Mouse (Mus musculus): ENCODE data around the gene Ddx1.

- no peak for TF ChIP-seq CTCF (IDR thresholded peaks at IDR 0.05; ENCODE audit: control insufficient read depth, insufficient read depth, insufficient read length)
- TF ChIP-seq MYOG (IDR thresholded peaks at IDR 0.05; ENCODE audit: control insufficient read depth, extremely low read depth, insufficient read length): no peak
- no peak for TF ChIP-seq USF1 (IDR thresholded peaks at IDR 0.05; ENCODE audit: low read depth)
- TF ChIP-seq CEBPB (IDR thresholded peaks at IDR 0.05; ENCODE audit: low read depth): no peak
- TF ChIP-seq FOSL1 (IDR thresholded peaks at IDR 0.05; ENCODE audit: insufficient read depth, low read length, poor library complexity, severe bottlenecking): no peak
- no peak for TF ChIP-seq MAX (IDR thresholded peaks at IDR 0.05)
- no peak for TF ChIP-seq MYOD1 (IDR thresholded peaks at IDR 0.05; ENCODE audit: control insufficient read depth, insufficient read length, low read depth)
Observed at GRCm38 (mm10) chr12:13249573-13249919, 533 bp upstream of the Ddx1 start.

Measured in C2C12 (cell line).